Mouse (Mus musculus) lung, postnatal 0 days (tissue): Measurements from ENCODE around the gene Alms1. TPM values are rescaled to one million over a fixed set of nuclear protein-coding genes. Genes with fewer than 3 reads are reported as not detected.
"Not testable (repeated sequence)": the region's sequence is repeated elsewhere in the genome, so short reads cannot be mapped to it uniquely, and the experiment has no call there.

Experiments used
- ATAC-seq: fragments of 200-750 bp; cut with Nextera tagmentation; 2 replicates; pipeline ENCODE4 v1.8.0; 2017; ENCODE audit warnings: moderate library complexity
- DNase-seq: peaks from one replicate; pipeline ENCODE4 v3.0.0-alpha.2; 2016; ENCODE audit warnings: low spot score
- H3K27ac ChIP-seq: fragments of 300-500 bp; sonication (generic); 2 replicates; pipeline ENCODE4 v1.5.1; 2014; ENCODE audit warnings: antibody characterized with exemption, mild to moderate bottlenecking, low read length, mixed read lengths
- H3K27me3 ChIP-seq: fragments of 300-500 bp; sonication (generic); replicated peaks from 2 replicates; pipeline ENCODE4 v1.6.1; 2014; ENCODE audit warnings: low read length, mixed read lengths; ENCODE audit not compliant: insufficient read depth
- H3K36me3 ChIP-seq: fragments of 300-500 bp; sonication (generic); 2 replicates; pipeline ENCODE4 v1.6.1; 2014; ENCODE audit warnings: low read length, mixed read lengths; ENCODE audit not compliant: insufficient read depth
- H3K4me1 ChIP-seq: fragments of 300-500 bp; sonication (generic); 2 replicates; pipeline ENCODE4 v1.6.1; 2014; ENCODE audit warnings: antibody characterized with exemption, low read depth, low read length, mixed read lengths; ENCODE audit not compliant: insufficient read depth
- H3K4me2 ChIP-seq: fragments of 300-500 bp; sonication (generic); replicated peaks from 2 replicates; pipeline ENCODE4 v1.6.1; 2014; ENCODE audit warnings: low read depth, mild to moderate bottlenecking, low read length, moderate library complexity, mixed read lengths
- H3K4me3 ChIP-seq: fragments of 300-500 bp; sonication (generic); 2 replicates; pipeline ENCODE4 v1.5.1; 2014; ENCODE audit warnings: low read depth, low read length
- H3K9ac ChIP-seq: fragments of 300-500 bp; sonication (generic); replicated peaks from 2 replicates; pipeline ENCODE4 v1.6.1; 2014; ENCODE audit warnings: low read depth, mild to moderate bottlenecking
- H3K9me3 ChIP-seq: fragments of 300-500 bp; sonication (generic); 2 replicates; pipeline ENCODE4 v1.6.1; 2016; ENCODE audit warnings: low read length, mixed read lengths
- CTCF ChIP-seq: IDR thresholded peaks from 2 replicates; pipeline ENCODE4 v1.5.1; 2016; ENCODE audit warnings: antibody characterized with exemption, mild to moderate bottlenecking
- EP300 ChIP-seq: IDR thresholded peaks from 2 replicates; pipeline ENCODE4 v1.6.1; 2016; ENCODE audit warnings: antibody characterized with exemption, mild to moderate bottlenecking, control low read depth
- WGBS: fragments of 180-500 bp; shearing (Covaris S2); extraction: QIAGEN DNeasy Blood & Tissue Kit; methylation state at CpG from one replicate; pipeline ENCODE4 v1.1.7; 2014; 5-methylcytosine and 5-hydroxymethylcytosine counted together
- polyA plus RNA-seq: library from polyadenylated mRNA; unstranded; fragments of >200 nt; fragmentation: Nextera tagmentation; extraction: Ambion mirVana; gene quantifications from 2 replicates; pipeline ENCODE4 v1.2.1, GENCODE M21; 2015

Alms1 gene
- polyA plus RNA-seq, 1 experiment from 2014 or later, result 1.2 TPM

DNA sequence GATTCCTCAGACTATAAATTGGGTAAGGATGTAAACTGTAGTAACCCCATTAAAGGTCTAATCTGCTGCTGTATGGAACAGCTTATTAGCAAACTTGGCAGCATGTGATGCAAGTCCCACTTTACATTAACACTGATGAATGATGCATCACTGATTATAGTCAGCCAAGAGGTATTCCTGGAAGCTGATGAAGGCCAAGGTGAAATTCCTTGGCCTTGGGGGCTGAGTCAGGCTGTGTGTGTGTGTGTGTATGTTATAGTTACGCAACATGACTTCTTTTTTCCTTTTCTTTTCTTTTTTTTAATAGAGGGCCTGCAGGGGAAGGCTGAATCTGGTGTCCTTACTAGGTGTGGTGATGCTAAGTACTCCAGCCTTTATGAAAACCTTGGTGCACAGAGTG lies 23.2 kb downstream of the Alms1 start:
- no peak for TF ChIP-seq CTCF
- H3K27me3 ChIP-seq, result no peaks in the 10 kb centered on the region

DNA sequence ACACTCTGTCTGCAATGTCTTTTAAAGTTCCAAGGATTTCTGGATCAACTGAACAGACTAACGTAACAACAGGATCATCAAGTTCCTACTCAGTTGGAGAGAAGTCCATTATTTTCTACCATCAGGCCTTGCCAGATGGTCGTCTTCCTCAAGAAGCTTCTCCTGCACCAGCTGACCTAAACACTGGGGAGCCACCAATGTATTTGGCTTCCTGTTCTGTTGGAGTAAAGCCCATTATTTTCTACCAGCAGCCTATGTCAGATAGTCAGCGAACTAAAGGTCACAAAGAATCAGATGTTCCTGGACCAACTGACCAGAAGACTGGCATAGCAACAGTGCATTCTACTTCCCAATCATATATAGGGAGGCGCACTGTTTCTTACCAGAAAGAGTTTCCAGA lies 33.5 kb downstream of the Alms1 start:
- DNase-seq (no peak), ATAC-seq (no peak)
- no peaks in the 10 kb centered on the region for H3K27me3 ChIP-seq
- no peaks in the 10 kb centered on the region for H3K9me3 ChIP-seq
- 84% methylated on average over 4 of the region's 4 CpGs for WGBS
- TF ChIP-seq CTCF (no peak), EP300 (no peak)
- H3K36me3 ChIP-seq, result peaks cover 11% of the 10 kb centered on the region
- no peaks in the 10 kb centered on the region for H3K4me1 ChIP-seq
- no peak overlapping the region for H3K27ac ChIP-seq
- H3K4me2 ChIP-seq, result no peak overlapping the region
- H3K4me3 ChIP-seq, result no peak overlapping the region
- H3K9ac ChIP-seq, result no peak overlapping the region

More for the DNA sequence above, 23.2 kb downstream of the Alms1 start:
- WGBS, result 91% methylated on average over 1 of the region's 1 CpGs
- H3K27ac ChIP-seq, result no peak overlapping the region
- H3K36me3 ChIP-seq, result peaks cover 4% of the 10 kb centered on the region; the same call in 1 of the 2 replicates
- no peak overlapping the region for H3K9ac ChIP-seq
- no peak overlapping the region for H3K4me3 ChIP-seq
- H3K9me3 ChIP-seq, result no peaks in the 10 kb centered on the region
- DNase-seq, result no peak
- no peak overlapping the region for H3K4me2 ChIP-seq
- ATAC-seq, result no peak
- no peaks in the 10 kb centered on the region for H3K4me1 ChIP-seq

DNA sequence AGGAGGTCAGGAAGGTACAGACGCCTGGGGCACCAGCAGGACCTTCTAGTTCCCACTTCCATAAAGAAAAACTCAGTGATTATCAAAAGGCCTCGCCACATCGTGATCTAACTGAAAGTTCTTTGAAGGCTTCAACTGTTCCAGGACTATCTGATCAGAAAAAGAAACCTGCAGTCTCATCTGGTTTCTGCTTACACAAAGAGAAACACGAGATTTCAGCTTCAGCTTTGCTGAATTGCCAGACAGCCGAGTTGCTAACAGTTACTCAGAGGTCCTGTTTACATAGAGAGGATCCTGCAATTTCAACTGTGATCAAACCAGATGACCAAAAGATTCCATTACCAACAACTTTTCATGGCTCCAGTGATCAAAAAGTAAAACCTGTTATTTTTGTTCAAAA lies 34.3 kb downstream of the Alms1 start:
- Histone ChIP-seq H3K36me3 (peaks cover 10% of the 10 kb centered on the region), H3K4me2 (no peak overlapping the region), H3K27ac (no peak overlapping the region), H3K4me1 (no peaks in the 10 kb centered on the region), H3K9me3 (no peaks in the 10 kb centered on the region), H3K9ac (no peak overlapping the region), H3K4me3 (no peak overlapping the region), H3K27me3 (no peaks in the 10 kb centered on the region)
- no peak for DNase-seq
- 84% methylated on average over 5 of the region's 5 CpGs for WGBS
- no peak for TF ChIP-seq EP300
- TF ChIP-seq CTCF, result no peak
- no peak for ATAC-seq

DNA sequence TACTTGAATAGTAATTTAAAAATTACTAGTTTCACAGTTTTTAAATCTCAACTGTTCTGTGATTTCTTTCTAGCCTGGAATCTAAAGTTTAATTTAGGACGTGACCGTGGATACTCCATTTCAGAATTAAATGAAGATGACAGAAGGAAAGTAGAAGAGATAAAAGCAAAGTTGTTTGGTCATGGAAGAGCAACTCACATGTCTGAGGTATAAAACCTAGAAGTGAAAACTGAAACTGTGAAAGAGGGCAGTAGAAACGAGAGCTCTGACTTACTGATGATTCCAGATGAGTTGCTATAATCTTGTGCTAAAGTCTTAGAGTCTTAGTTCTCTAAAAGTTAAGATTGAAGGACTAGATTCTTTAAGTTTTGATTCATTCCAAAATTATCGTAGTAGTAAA lies 37.2 kb downstream of the Alms1 start:
- Histone ChIP-seq H3K4me1 (no peaks in the 10 kb centered on the region), H3K36me3 (peaks cover 17% of the 10 kb centered on the region), H3K9me3 (no peaks in the 10 kb centered on the region), H3K27ac (no peak overlapping the region), H3K4me2 (no peak overlapping the region), H3K9ac (no peak overlapping the region), H3K27me3 (no peaks in the 10 kb centered on the region), H3K4me3 (no peak overlapping the region)
- no peak for ATAC-seq
- WGBS, result 95% methylated on average over 4 of the region's 4 CpGs
- TF ChIP-seq CTCF (no peak), EP300 (no peak)
- DNase-seq, result no peak

DNA sequence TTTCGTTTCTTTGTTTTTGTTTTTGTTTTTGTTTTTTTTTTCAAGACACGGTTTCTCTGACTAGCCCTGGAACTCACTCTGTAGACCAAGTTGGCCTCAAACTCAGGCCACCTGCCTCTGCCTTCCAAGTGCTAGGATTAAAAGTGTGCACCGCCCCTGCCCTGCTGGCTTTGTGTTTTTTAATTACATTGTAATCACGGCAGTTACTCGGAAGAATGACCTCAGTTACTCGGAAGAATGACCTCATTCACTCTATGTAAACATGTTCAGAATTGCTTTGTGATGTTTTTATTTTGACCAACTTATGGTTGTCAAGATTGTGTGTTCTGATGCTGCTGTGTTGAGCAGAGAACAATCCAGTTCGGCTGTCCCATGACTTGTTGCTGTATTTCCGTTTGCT lies 45.8 kb downstream of the Alms1 start:
- TF ChIP-seq CTCF (no peak), EP300 (peak; percentile 46; the same call in 1 of the 2 replicates)
- 56% methylated on average over 8 of the region's 8 CpGs for WGBS
- no peak overlapping the region for H3K4me2 ChIP-seq
- no peaks in the 10 kb centered on the region for H3K4me1 ChIP-seq
- H3K36me3 ChIP-seq, result 0 out of 2 replicates have a peak, but pooled peaks cover 6% of the 10 kb centered on the region
- H3K9ac ChIP-seq, result no peak overlapping the region
- H3K4me3 ChIP-seq, result no peak overlapping the region
- no peak overlapping the region for H3K27ac ChIP-seq
- H3K9me3 ChIP-seq, result no peaks in the 10 kb centered on the region
- H3K27me3 ChIP-seq, result no peaks in the 10 kb centered on the region
- DNase-seq (peak; percentile 23), ATAC-seq (peak; percentile 38)

DNA sequence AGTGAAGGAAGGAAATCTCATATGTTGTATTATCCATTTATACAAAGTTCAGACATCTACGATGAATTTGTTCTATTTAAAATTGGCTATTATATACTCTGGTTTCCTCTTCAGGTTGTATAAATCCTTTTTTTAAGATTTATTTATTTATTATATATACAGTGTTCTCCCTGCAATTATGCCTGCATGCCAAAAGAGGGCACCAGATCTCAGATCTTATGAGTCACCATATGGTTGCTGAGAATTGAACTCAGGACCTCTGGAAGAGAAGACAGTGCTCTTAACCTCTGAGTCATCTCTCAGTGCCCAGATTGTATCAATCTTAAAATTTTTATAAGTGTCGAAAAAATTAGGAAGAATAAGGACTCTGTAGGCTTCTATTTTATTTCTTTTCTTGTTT lies 65.9 kb downstream of the Alms1 start:
- no peak for TF ChIP-seq EP300
- peak; percentile 40 for TF ChIP-seq CTCF
- no peaks in the 10 kb centered on the region for H3K9me3 ChIP-seq
- no peak for ATAC-seq

DNA sequence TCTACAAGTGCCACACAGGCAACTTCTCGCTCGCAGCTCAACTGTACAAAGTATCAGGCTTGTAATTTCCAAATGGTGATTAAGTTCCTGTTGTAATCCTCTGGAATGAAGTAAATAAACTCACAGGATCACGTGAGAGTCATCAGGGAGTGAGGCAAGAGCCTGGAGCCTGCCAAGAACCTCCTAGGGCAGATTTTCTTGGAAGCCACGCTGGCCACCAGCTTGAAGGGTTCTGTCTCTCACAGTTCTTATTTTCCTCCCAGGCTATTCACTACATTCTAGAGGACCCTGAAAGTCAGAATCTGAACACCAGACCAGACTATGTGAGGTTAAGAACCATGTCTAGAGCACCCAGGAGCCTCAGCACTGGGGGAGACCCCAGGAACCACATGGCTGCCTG lies 114.6 kb downstream of the Alms1 start:
- H3K4me3 ChIP-seq, H3K27me3 ChIP-seq, H3K4me1 ChIP-seq, H3K9ac ChIP-seq, H3K9me3 ChIP-seq, H3K27ac ChIP-seq, H3K36me3 ChIP-seq, H3K4me2 ChIP-seq: not testable (repeated sequence)
- ATAC-seq, result peak; percentile 93
- DNase-seq, result peak; percentile 68
- WGBS, result 26% methylated on average over 2 of the region's 4 CpGs

More for the DNA sequence above, 65.9 kb downstream of the Alms1 start:
- Histone ChIP-seq H3K36me3 (no peaks in the 10 kb centered on the region), H3K4me2 (no peak overlapping the region), H3K4me3 (no peak overlapping the region), H3K9ac (no peak overlapping the region), H3K4me1 (no peaks in the 10 kb centered on the region), H3K27ac (no peak overlapping the region), H3K27me3 (no peaks in the 10 kb centered on the region)
- 88% methylated on average over 2 of the region's 2 CpGs for WGBS
- DNase-seq, result no peak

DNA sequence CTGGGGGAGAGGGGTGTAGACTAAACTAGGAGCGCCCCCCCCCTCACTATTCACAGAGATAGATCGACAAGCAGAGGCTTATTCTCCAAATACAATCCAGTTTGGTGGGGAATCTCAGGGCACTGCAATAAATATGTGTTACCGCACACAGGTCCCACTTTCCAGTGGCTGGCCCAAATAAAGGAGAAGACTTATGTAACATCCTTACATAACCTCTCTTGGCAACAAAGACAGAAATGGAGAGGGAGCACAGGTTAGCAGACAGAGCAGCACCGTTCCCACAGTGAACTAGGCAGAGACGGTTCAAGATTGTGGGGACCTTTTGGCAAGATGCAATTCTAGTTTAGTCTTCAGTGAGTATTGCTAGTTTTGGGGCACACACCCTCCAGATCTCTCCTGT lies 121.9 kb downstream of the Alms1 start:
- H3K36me3 ChIP-seq, DNase-seq, H3K27ac ChIP-seq, H3K4me1 ChIP-seq, H3K9ac ChIP-seq, H3K4me2 ChIP-seq, ATAC-seq, H3K27me3 ChIP-seq, H3K4me3 ChIP-seq, H3K9me3 ChIP-seq: not testable (repeated sequence)
- WGBS, result 83% methylated on average over 5 of the region's 5 CpGs

DNA sequence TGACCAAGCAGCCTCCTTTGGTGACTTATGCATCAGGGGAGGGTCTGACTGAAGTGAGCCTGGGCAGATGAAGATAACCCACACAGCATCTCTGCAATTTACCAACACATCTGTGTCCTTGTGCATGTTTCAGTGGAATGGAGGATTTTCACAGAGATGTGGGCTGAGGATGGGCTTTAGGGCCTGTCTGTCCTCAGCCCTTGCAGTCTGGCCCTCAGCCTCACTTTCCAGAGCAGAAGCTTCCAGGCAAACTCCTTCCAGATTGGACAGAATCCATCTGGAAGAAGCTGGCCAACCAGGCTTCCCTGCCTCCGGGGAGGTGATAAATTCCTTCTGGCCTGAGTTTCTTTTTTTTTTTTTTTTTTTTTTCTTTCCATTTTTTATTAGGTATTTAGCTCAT lies 122.3 kb downstream of the Alms1 start:
- not testable (repeated sequence) for H3K27me3 ChIP-seq, DNase-seq, H3K9ac ChIP-seq, H3K9me3 ChIP-seq, H3K4me2 ChIP-seq, ATAC-seq, H3K36me3 ChIP-seq, H3K4me3 ChIP-seq, H3K4me1 ChIP-seq, H3K27ac ChIP-seq
- WGBS, result no CpG with 5 or more reads among the region's 1 CpGs
